Mouse (Mus musculus) kidney, postnatal 0 days (tissue): ENCODE data around the gene C130074G19Rik. TPM values are rescaled to one million over a fixed set of nuclear protein-coding genes. Genes with fewer than 3 reads are reported as not detected.
A peak's percentile ranks its signal among the peaks of the same experiment; 100 is the strongest.

Experiments
- ATAC-seq: fragments of 200-750 bp; cut with Nextera tagmentation; replicated peaks from 2 replicates; pipeline ENCODE4 v1.8.0; 2017; ENCODE audit warnings: low read depth, moderate number of reproducible peaks, moderate TSS enrichment, moderate library complexity; ENCODE audit not compliant: low FRiP score
- DNase-seq: peaks from one replicate; pipeline ENCODE4 v3.0.0-alpha.2; 2016; ENCODE audit warnings: low spot score
- H3K27ac ChIP-seq: fragments of 300-500 bp; sonication (generic); 2 replicates; pipeline ENCODE4 v1.5.1; 2014; ENCODE audit warnings: mild to moderate bottlenecking
- H3K27me3 ChIP-seq: fragments of 300-500 bp; sonication (generic); 2 replicates; pipeline ENCODE4 v1.6.1; 2014; ENCODE audit warnings: low read length, mixed read lengths; ENCODE audit not compliant: insufficient read depth
- H3K36me3 ChIP-seq: fragments of 300-500 bp; sonication (generic); 2 replicates; pipeline ENCODE4 v1.6.1; 2014; ENCODE audit warnings: low read length, mixed read lengths; ENCODE audit not compliant: insufficient read depth
- H3K4me1 ChIP-seq: fragments of 300-500 bp; sonication (generic); replicated peaks from 2 replicates; pipeline ENCODE4 v1.6.1; 2014; ENCODE audit warnings: antibody characterized with exemption, low read length, mixed read lengths; ENCODE audit not compliant: insufficient read depth
- H3K4me2 ChIP-seq: fragments of 300-500 bp; sonication (generic); 2 replicates; pipeline ENCODE4 v1.6.1; 2014; ENCODE audit warnings: mild to moderate bottlenecking, low read length, moderate library complexity, mixed read lengths
- H3K4me3 ChIP-seq: fragments of 300-500 bp; sonication (generic); replicated peaks from 2 replicates; pipeline ENCODE4 v1.5.1; 2014; ENCODE audit warnings: low read depth, low read length
- H3K9ac ChIP-seq: fragments of 300-500 bp; sonication (generic); 2 replicates; pipeline ENCODE4 v1.6.1; 2014; ENCODE audit warnings: low read depth, low read length
- H3K9me3 ChIP-seq: fragments of 300-500 bp; sonication (generic); replicated peaks from 2 replicates; pipeline ENCODE4 v1.6.1; 2016; ENCODE audit warnings: low read length, inconsistent platforms, mixed read lengths
- CTCF ChIP-seq: IDR thresholded peaks from 2 replicates; pipeline ENCODE4 v1.5.1; 2016; ENCODE audit warnings: antibody characterized with exemption, low read depth, mild to moderate bottlenecking, moderate library complexity
- WGBS: fragments of 180-500 bp; shearing (Covaris S2); extraction: QIAGEN DNeasy Blood & Tissue Kit; methylation state at CpG from one replicate; pipeline ENCODE4 v1.1.7; 2014; 5-methylcytosine and 5-hydroxymethylcytosine counted together
- polyA plus RNA-seq: library from polyadenylated mRNA; unstranded; fragments of >200 nt; fragmentation: Nextera tagmentation; extraction: Ambion mirVana; gene quantifications from 2 replicates; pipeline ENCODE4 v1.2.1, GENCODE M21; 2015

The C130074G19Rik gene
- polyA plus RNA-seq, 1 experiment from 2014 or later, result 7.4 TPM

DNA sequence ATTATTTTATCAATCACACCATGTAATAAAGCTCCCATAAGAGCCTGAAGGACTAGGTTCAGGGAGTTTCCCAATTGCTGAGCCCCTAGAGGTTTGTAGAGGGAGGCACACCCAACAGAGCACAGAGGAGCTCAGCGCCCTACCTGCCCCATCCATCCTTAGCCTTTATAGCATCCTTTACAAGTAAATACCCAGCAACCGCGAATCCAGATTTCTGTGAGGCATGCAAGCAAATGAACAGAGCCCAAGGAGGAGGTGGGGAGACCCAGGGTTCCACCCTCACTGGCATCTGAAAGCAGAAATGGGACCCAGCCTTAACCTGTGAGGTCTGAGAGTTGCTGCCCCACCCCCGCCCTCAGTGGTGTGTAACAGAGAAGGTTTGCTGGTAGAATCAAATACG is 46.7 kb downstream of the C130074G19Rik start:
- Histone ChIP-seq H3K9ac (no peak overlapping the region), H3K4me1 (no peaks in the 10 kb centered on the region), H3K36me3 (peaks cover 41% of the 10 kb centered on the region), H3K4me3 (no peak overlapping the region), H3K9me3 (no peaks in the 10 kb centered on the region), H3K4me2 (no peak overlapping the region), H3K27me3 (no peaks in the 10 kb centered on the region), H3K27ac (no peak overlapping the region)
- no peak for DNase-seq
- ATAC-seq, result no peak
- WGBS, result 80% methylated on average over 5 of the region's 5 CpGs
- TF ChIP-seq CTCF, result no peak

DNA sequence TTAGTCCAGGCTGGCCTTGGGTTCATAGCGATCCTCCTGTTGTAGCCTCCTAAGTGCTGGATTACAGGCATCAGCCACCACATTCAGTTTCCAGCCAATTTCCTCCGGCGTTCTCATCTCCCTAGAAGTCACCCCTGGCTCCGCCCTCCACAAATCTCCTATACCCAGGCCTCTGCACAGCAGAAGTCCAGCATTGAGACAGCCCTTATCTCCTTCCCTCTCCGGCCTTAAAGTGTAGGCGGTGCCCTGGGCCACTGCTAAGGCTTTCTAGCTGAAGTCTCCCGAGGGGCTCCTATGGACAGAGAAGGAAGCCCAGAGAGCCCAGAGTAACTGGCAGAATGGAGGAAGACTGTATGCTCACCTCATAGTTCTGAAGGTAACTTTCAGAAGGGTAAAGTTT is 49.5 kb downstream of the C130074G19Rik start:
- Histone ChIP-seq H3K9ac (no peak overlapping the region), H3K4me3 (no peak overlapping the region), H3K27me3 (no peaks in the 10 kb centered on the region), H3K4me1 (no peaks in the 10 kb centered on the region), H3K9me3 (no peaks in the 10 kb centered on the region), H3K27ac (no peak overlapping the region), H3K36me3 (peaks cover 43% of the 10 kb centered on the region), H3K4me2 (no peak overlapping the region)
- 88% methylated on average over 7 of the region's 7 CpGs for WGBS
- DNase-seq, result no peak
- no peak for ATAC-seq
- no peak for TF ChIP-seq CTCF

- TF ChIP-seq CTCF, result peak; percentile 57
- WGBS, result 84% methylated on average over 10 of the region's 10 CpGs
- DNase-seq (no peak), ATAC-seq (no peak)
- H3K27ac ChIP-seq, result no peak overlapping the region
- H3K27me3 ChIP-seq, result no peaks in the 10 kb centered on the region
- no peak overlapping the region for H3K9ac ChIP-seq
- no peak overlapping the region for H3K4me2 ChIP-seq
- H3K4me3 ChIP-seq, result no peak overlapping the region
- no peaks in the 10 kb centered on the region for H3K4me1 ChIP-seq
- H3K9me3 ChIP-seq, result no peaks in the 10 kb centered on the region
- peaks cover 38% of the 10 kb centered on the region for H3K36me3 ChIP-seq
These were observed 50.8 kb downstream of the C130074G19Rik start for GRCm38 (mm10) chr1:184832211-184832610.

DNA sequence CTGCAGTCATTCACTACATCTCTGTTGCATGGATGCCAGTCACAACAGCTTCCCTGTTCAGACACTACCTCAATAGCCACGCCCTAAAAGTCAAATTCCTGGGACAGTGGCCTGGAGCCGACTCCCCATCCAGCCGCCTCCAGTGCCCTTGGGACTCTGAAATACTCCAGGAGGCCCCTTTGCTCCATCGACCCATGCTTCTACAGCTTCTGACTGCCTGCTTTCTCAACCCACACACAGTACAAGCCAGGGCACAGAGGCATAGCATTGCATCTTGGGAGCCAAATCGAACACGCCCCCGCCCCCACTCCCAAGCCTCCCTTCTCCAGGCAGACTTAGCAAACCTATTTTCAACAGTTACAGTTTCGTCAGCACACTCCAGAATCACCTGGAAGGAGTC is 53.1 kb downstream of the C130074G19Rik start:
- ATAC-seq (no peak), DNase-seq (no peak)
- H3K4me3 ChIP-seq, result no peak overlapping the region
- H3K9ac ChIP-seq, result no peak overlapping the region
- no peak for TF ChIP-seq CTCF
- no peak overlapping the region for H3K27ac ChIP-seq
- no peaks in the 10 kb centered on the region for H3K9me3 ChIP-seq
- 84% methylated on average over 8 of the region's 8 CpGs for WGBS
- no peaks in the 10 kb centered on the region for H3K27me3 ChIP-seq
- H3K4me2 ChIP-seq, result no peak overlapping the region
- no peaks in the 10 kb centered on the region for H3K4me1 ChIP-seq
- peaks cover 39% of the 10 kb centered on the region for H3K36me3 ChIP-seq

DNA sequence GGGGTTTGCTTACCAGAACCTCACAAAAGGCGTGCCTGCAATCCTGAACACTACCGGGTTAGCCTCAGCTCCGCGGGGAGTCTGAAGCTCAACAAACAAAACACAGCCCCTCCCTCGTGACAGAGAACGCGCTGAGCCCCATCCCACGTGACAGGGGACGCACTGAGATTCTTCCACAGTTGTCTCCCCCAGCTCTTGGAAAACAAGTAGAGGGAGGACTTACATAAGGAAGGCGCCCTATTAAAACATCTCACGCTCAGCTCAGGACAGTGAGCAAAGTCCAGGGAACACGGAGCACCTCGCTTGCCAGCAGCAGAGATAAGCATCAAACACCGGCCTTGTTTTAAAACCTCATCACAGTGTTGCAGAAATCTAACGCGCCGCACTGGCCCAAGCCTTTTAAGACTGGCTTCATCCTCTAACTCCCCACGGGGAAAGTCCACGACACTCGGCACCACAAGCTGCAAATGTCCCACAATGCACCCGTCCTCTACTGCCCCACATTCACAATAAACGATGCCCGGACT is 55.8 kb downstream of the C130074G19Rik start:
- ATAC-seq (no peak), DNase-seq (no peak)
- Histone ChIP-seq H3K4me2 (no peak overlapping the region), H3K9ac (peak overlapping the region; percentile 32; the same call in 1 of the 2 replicates), H3K4me1 (0 out of 2 replicates have a peak, but pooled peaks cover 3% of the 10 kb centered on the region), H3K27me3 (no peaks in the 10 kb centered on the region), H3K9me3 (no peaks in the 10 kb centered on the region), H3K27ac (peak overlapping the region; percentile 42; the same call in 1 of the 2 replicates), H3K36me3 (peaks cover 25% of the 10 kb centered on the region; the same call in 1 of the 2 replicates), H3K4me3 (no peak overlapping the region)
- no peak for TF ChIP-seq CTCF
- WGBS, result 38% methylated on average over 23 of the region's 23 CpGs

GRCm38 (mm10) chr1:184825093-184825492 is 57.9 kb downstream of the C130074G19Rik start:
- no peak for ATAC-seq
- Histone ChIP-seq H3K4me1 (0 out of 2 replicates have a peak, but pooled peaks cover 3% of the 10 kb centered on the region), H3K27ac (no peak overlapping the region), H3K27me3 (no peaks in the 10 kb centered on the region), H3K36me3 (peaks cover 14% of the 10 kb centered on the region; the same call in 1 of the 2 replicates), H3K4me2 (peak overlapping the region; percentile 21; the same call in 1 of the 2 replicates), H3K4me3 (no peak overlapping the region), H3K9ac (no peak overlapping the region), H3K9me3 (no peaks in the 10 kb centered on the region)
- TF ChIP-seq CTCF, result peak; percentile 73; the same call in 1 of the 2 replicates
- DNase-seq, result peak; percentile 80
- 26% methylated on average over 11 of the region's 11 CpGs for WGBS

GRCm38 (mm10) chr1:184824439-184824851 is 58.6 kb downstream of the C130074G19Rik start:
- H3K36me3 ChIP-seq, result peaks cover 14% of the 10 kb centered on the region; the same call in 1 of the 2 replicates
- no peaks in the 10 kb centered on the region for H3K9me3 ChIP-seq
- H3K27ac ChIP-seq, result peak overlapping the region; percentile 59; the same call in 1 of the 2 replicates
- H3K4me2 ChIP-seq, result peak overlapping the region; percentile 21; the same call in 1 of the 2 replicates
- 0 out of 2 replicates have a peak, but pooled peaks cover 3% of the 10 kb centered on the region for H3K4me1 ChIP-seq
- TF ChIP-seq CTCF, result peak; percentile 99
- H3K27me3 ChIP-seq, result no peaks in the 10 kb centered on the region
- H3K9ac ChIP-seq, result no peak overlapping the region
- WGBS, result 3% methylated on average over 12 of the region's 12 CpGs
- DNase-seq (peak; percentile 96), ATAC-seq (peak; percentile 93)
- no peak overlapping the region for H3K4me3 ChIP-seq
